Mouse (Mus musculus) bone marrow, adult 2 months (tissue): Measurements from ENCODE around the gene Casp6. TPM values are rescaled to one million over a fixed set of nuclear protein-coding genes. Genes with fewer than 3 reads are reported as not detected.

ENCODE experiments used
- H3K27ac ChIP-seq: fragments of 200-500 bp; 2 replicates; pipeline ENCODE4 v1.5.1; 2012; ENCODE audit warnings: low read depth, mild to moderate bottlenecking, control low read depth, inconsistent platforms, low read length; ENCODE audit not compliant: control insufficient read depth, poor library complexity, insufficient read depth
- H3K4me1 ChIP-seq: fragments of 200-500 bp; 2 replicates; pipeline ENCODE4 v1.6.1; 2011; ENCODE audit warnings: low read length; ENCODE audit not compliant: control insufficient read depth, insufficient read depth
- H3K4me3 ChIP-seq: fragments of 200-500 bp; replicated peaks from 2 replicates; pipeline ENCODE3; 2011; ENCODE audit warnings: mild to moderate bottlenecking, low read depth, low read length, control low read depth; ENCODE audit not compliant: control insufficient read depth
- CTCF ChIP-seq: fragments of 200-500 bp; IDR thresholded peaks from 2 replicates; pipeline ENCODE4 v1.5.1; 2011; ENCODE audit warnings: low read length, control low read depth; ENCODE audit not compliant: control insufficient read depth, insufficient read depth
- POLR2A ChIP-seq: fragments of 200-500 bp; IDR thresholded peaks from 2 replicates; pipeline ENCODE4 v1.6.1; 2011; ENCODE audit warnings: low read depth, mild to moderate bottlenecking, control low read depth, low read length, borderline replicate concordance; ENCODE audit not compliant: control insufficient read depth
- WGBS: fragments of 180-500 bp; shearing (Covaris S2); methylation state at CpG from one replicate; pipeline ENCODE4 v1.1.7; 2018; 5-methylcytosine and 5-hydroxymethylcytosine counted together
- polyA plus RNA-seq: library from polyadenylated mRNA; stranded (reverse); fragments of >200 nt; gene quantifications from 2 replicates; pipeline ENCODE4 v1.2.4, GENCODE M21; 2011; ENCODE audit warnings: low replicate concordance; ENCODE audit not compliant: missing spikeins, insufficient read depth, insufficient read length

The Casp6 gene
- polyA plus RNA-seq, 1 experiment: 10.7 TPM

- no peak overlapping the region for H3K4me3 ChIP-seq
- TF ChIP-seq POLR2A (no peak), CTCF (no peak)
- no peak overlapping the region for H3K27ac ChIP-seq
- no peaks in the 10 kb centered on the region for H3K4me1 ChIP-seq
- WGBS: 45% methylated on average over 6 of the region's 6 CpGs
These were observed 29.1 kb downstream of the Casp6 start for GRCm38 (mm10) chr3:129930213-129930778.

DNA sequence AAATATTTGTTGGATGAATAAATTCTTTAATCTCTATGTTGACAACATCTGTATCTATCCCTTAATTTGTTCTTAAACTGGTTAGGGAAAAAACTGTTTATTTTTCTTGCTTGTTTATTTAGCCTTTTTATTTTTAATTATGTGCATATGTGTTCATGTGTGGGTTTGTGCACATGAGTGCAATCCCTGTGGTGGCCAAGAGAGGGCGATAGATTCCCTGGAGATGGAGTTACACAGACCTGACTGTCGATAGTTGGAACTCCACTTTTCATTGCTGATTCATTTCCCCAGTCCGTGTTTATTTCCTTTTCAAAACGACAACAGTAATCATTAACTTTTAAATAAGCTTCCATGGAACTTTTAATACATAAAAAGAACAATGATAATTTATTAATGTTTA, 31.2 kb downstream of the Casp6 start:
- Histone ChIP-seq H3K27ac (no peak overlapping the region), H3K4me3 (no peak overlapping the region), H3K4me1 (no peaks in the 10 kb centered on the region)
- TF ChIP-seq POLR2A: no peak
- TF ChIP-seq CTCF: peak; percentile 43
- WGBS: 32% methylated on average over 4 of the region's 4 CpGs

DNA sequence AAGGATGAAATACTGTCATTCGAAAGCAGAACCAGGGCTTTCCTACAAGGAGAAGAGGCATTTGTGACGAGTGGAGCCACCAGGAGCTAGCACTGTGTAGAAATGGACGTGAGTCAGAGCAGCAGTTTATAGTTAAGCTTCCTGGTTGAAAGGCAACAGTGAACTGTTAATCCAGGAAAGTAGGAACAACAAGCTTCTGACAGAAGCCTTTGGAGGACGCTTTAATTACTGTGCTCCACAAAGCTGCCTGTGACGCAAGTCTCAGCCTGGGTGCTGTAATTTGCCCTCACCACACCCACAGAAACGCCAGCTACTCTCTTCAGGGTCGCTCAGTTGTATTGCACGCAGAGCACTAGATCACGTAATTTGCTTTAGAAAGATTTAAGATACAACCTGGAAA, 35.3 kb downstream of the Casp6 start:
- TF ChIP-seq CTCF: no peak
- no peak for TF ChIP-seq POLR2A
- no peak overlapping the region for H3K4me3 ChIP-seq
- H3K27ac ChIP-seq: no peak overlapping the region
- no peaks in the 10 kb centered on the region; the same call in 1 of the 2 replicates for H3K4me1 ChIP-seq
- WGBS: 39% methylated on average over 9 of the region's 9 CpGs

DNA sequence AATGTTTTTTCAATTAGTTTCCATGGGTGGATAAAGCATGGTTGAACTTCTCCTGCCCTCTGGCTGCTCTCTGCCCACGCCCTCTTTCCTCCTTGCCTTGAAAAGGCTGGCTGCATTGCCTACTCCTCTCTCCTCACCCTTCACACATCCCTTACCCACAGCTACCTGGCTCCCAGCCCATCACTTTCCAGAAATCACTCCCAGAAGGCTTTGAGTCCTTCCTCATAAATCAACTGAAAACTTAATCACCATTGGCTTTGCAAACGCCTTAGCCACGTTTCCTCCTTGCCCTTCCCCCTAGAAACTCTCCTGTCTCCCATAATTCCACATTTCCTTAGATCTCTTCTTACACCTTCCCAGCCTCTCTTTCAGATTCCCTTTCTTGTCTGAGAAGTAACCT, 36.6 kb downstream of the Casp6 start:
- TF ChIP-seq POLR2A: no peak
- no peak for TF ChIP-seq CTCF
- Histone ChIP-seq H3K4me3 (no peak overlapping the region), H3K4me1 (no peaks in the 10 kb centered on the region; the same call in 1 of the 2 replicates), H3K27ac (no peak overlapping the region)
- WGBS: 36% methylated on average over 3 of the region's 3 CpGs

- 79% methylated on average over 7 of the region's 7 CpGs for WGBS
- TF ChIP-seq CTCF (no peak), POLR2A (no peak)
- H3K27ac ChIP-seq: no peak overlapping the region; the same call in 1 of the 2 replicates
- H3K4me1 ChIP-seq: no peaks in the 10 kb centered on the region; the same call in 1 of the 2 replicates
- no peak overlapping the region for H3K4me3 ChIP-seq
These were observed 37.8 kb downstream of the Casp6 start for GRCm38 (mm10) chr3:129939058-129939457.

DNA sequence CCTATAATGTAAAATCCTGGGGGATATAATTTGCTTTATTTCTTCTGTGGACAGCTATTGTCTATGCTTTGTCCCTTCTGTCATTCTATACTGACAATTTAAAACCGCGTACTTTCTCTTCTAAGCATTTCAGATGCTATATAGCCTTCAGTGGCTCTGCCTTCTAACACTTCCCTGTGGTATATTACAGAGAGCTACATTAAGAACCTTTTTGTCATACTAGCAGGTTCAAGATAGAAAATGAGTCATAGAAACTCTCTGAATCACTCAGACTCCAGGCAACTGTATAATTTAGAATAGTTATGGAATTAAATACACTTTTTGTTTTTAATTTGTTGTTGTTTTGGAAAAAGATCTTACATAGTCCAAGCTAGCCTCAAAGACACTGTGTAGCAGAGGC, 39.6 kb downstream of the Casp6 start:
- TF ChIP-seq CTCF: no peak
- no peak for TF ChIP-seq POLR2A
- H3K27ac ChIP-seq: no peak overlapping the region
- H3K4me1 ChIP-seq: no peaks in the 10 kb centered on the region; the same call in 1 of the 2 replicates
- 87% methylated on average over 2 of the region's 2 CpGs for WGBS
- no peak overlapping the region for H3K4me3 ChIP-seq

DNA sequence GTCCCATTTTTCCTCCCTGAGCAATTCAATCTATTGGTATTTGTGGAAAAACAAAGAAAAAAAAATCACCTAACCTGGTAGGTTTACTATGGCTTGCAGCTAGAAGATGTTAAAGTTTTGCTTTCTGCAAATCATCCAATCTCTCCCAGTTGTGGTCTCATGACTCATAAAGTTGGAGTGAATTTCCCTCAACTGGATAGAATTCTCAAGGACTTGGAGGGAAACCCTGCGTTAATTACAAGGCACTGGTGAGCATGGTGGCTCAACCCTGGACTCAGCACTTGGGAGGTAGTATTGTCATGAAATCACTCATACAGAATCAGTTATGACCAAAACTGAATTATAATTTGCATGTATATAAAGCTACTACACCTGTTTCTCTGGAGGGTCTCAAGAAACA, 40.1 kb downstream of the Casp6 start:
- WGBS: 88% methylated on average over 1 of the region's 1 CpGs
- TF ChIP-seq POLR2A (no peak), CTCF (no peak)

GRCm38 (mm10) chr3:129943813-129944212, 42.6 kb downstream of the Casp6 start:
- WGBS: 13% methylated on average over 4 of the region's 4 CpGs
- TF ChIP-seq POLR2A: no peak
- TF ChIP-seq CTCF: no peak
- H3K4me3 ChIP-seq: no peak overlapping the region
- no peak overlapping the region for H3K27ac ChIP-seq
- H3K4me1 ChIP-seq: no peaks in the 10 kb centered on the region; the same call in 1 of the 2 replicates

More for the DNA sequence above, 40.1 kb downstream of the Casp6 start:
- H3K4me3 ChIP-seq: no peak overlapping the region
- H3K27ac ChIP-seq: no peak overlapping the region
- no peaks in the 10 kb centered on the region; the same call in 1 of the 2 replicates for H3K4me1 ChIP-seq
